Mouse (Mus musculus): ENCODE results near the gene Snapc3.

DNA sequence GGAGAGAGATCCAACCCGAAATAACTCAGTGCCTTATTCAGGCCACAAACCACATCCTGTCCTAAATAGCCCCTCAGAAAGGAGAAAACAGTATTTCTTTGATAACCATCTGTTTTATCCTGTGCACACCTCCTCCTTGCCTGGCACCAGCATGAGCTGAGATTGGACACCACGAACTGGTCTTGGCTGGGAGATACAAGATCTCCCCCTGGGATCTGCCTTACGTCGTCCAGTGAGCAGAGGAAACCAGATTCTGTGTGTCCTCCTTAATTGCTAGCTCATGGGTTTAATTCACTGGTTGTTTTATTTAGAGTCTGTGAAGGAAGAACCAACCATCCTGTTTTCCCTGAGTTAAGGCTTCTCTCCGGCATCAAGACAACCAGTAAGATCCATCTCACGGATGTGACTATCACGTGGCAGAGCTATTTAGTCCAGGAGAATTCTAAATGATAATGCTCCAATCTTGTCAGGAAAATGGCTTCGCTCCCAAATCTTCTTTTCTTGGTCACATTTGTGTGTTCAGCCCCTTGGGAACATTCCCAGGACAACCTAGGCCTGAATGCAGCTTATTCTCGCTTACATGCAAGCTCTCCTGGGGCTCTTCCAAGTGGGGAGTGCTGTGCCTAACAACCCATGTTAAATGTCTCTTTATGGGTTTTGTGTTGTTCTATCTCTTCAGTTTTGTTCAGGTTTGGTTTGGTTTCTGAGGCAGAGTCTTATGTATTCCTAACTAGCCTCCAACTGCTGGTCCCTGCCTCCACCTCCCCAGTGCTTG is 20.3 kb upstream of the Snapc3 start:
- TF ChIP-seq CTCF (IDR thresholded peaks at IDR 0.05; ENCODE audit: control insufficient read depth, insufficient read depth, low read length): no peak
- TF ChIP-seq POLR2A (IDR thresholded peaks at IDR 0.05; ENCODE audit: borderline replicate concordance, control insufficient read depth, low read depth, low read length): no peak

Data from bone marrow, adult 2 months (tissue).